Mouse (Mus musculus) retina, embryonic 14.5 days (tissue): Measurements from ENCODE around the gene Gm28053.
A peak's percentile ranks its signal among the peaks of the same experiment; 100 is the strongest.

ENCODE experiments used
- DNase-seq: peaks from one replicate; pipeline ENCODE4 v3.0.0-alpha.2; 2015; ENCODE audit warnings: low spot score

The Gm28053 gene

GRCm38 (mm10) chr6:48741273-48741672 is 22.9 kb downstream of the Gm28053 start:
- DNase-seq: no peak

GRCm38 (mm10) chr6:48741711-48742206 is 23.4 kb downstream of the Gm28053 start:
- no peak for DNase-seq

- peak; percentile 31 for DNase-seq
Measured at GRCm38 (mm10) chr6:48742422-48743351, 24.3 kb downstream of the Gm28053 start.

- no peak for DNase-seq
Measured at GRCm38 (mm10) chr6:48745490-48745889, 27.1 kb downstream of the Gm28053 start.

GRCm38 (mm10) chr6:48745959-48746889 is 27.8 kb downstream of the Gm28053 start, which contains the start of gene Gimap5:
TSS of gene Gimap5 (plus strand) at chr6:48746197.
- DNase-seq: peak; percentile 41

GRCm38 (mm10) chr6:48747091-48747966 is 28.9 kb downstream of the Gm28053 start:
- DNase-seq: no peak

GRCm38 (mm10) chr6:48763567-48764270 is 45.3 kb downstream of the Gm28053 start:
- no peak for DNase-seq

GRCm38 (mm10) chr6:48764496-48764895 is 46.1 kb downstream of the Gm28053 start:
- DNase-seq: no peak

- no peak for DNase-seq
Measured at GRCm38 (mm10) chr6:48768178-48768869, 49.9 kb downstream of the Gm28053 start.

- no peak for DNase-seq
Measured at GRCm38 (mm10) chr6:48768933-48769332, 50.5 kb downstream of the Gm28053 start.

- DNase-seq: no peak
Measured at GRCm38 (mm10) chr6:48770696-48771095, 52.3 kb downstream of the Gm28053 start, which contains the start of gene Gimap3. TSS of gene Gimap3 (minus strand) at chr6:48770851.

GRCm38 (mm10) chr6:48772030-48772429 is 53.6 kb downstream of the Gm28053 start:
- DNase-seq: peak; percentile 85

GRCm38 (mm10) chr6:48784406-48784805 is 66.0 kb downstream of the Gm28053 start:
- DNase-seq: no peak

- DNase-seq: no peak
Measured at GRCm38 (mm10) chr6:48785189-48785588, 66.8 kb downstream of the Gm28053 start.

GRCm38 (mm10) chr6:48785601-48786000 is 67.2 kb downstream of the Gm28053 start:
- no peak for DNase-seq

- DNase-seq: no peak
Measured at GRCm38 (mm10) chr6:48787867-48788266, 69.5 kb downstream of the Gm28053 start.

GRCm38 (mm10) chr6:48801897-48802296 is 83.5 kb downstream of the Gm28053 start:
- no peak for DNase-seq
